Mouse (Mus musculus) ovary, postnatal 10 days (tissue): ENCODE data around the gene Crb2.

Source experiments
- DNase-seq: peaks from one replicate; pipeline ENCODE4 v3.0.0; 2022; ENCODE audit warnings: low spot score

Gene Crb2

DNA sequence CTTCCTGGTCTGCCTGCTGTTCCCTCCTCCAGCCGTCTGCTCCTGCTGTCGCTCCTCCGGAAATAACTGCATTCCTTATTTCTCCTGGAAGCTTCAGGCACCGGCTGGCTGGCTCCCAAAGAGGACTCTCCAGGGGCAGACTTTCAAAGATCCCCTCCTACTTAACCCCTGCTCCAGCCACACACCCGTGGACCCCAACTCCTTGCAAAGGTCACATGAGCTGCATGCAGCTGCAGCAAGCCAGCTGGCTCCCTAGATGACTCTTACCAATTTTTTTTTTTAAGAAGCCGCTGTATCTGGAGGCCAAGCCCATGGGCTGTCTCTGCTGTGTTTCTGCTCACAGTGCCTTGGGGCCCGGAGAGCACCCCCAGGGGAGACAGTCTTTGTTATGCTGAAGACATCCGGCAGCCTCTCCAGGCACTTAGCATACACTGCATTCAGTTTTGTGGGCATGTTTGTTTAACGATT lies 8.9 kb upstream of the Crb2 start:
- no peak for DNase-seq

DNA sequence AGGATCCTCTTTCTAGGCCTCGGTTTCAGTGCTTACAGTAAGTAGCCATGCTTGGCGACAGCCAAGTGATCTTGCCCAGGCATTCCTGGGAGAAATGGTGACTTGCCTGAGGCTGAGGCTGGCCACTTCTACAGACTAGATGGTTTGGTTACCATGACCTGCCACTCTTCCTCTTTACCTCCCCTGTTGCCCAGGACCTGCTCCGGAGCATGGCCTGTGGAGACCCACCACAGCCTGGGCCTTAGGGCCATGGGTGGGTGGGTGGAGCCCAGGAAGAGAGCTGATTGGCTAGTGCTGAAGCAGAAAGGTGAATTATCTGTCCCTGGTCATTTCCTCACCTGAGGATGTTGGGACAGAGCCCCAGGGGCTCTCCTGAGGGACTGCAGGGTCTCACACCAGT lies 8.3 kb upstream of the Crb2 start:
- DNase-seq = no peak

DNA sequence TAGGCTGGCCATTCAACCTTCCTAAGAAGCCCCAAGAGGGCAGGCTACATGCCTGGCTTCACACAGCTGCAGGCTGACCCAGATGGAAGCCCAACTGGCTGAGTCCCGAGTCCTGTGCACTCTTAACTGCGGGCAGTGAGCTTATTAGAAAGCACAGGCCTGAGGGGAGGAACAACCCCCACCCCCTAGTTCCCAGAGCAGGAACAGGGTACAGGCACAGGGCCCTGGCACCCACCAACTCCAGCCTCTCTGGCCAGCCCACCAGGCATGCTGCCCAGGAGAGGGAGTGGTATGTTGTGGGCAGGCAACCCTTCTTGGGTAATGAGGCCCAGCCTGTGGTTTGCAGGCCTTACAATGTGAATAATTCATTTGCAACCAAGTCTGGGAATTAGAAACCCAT lies 7.1 kb upstream of the Crb2 start:
- DNase-seq = no peak

DNA sequence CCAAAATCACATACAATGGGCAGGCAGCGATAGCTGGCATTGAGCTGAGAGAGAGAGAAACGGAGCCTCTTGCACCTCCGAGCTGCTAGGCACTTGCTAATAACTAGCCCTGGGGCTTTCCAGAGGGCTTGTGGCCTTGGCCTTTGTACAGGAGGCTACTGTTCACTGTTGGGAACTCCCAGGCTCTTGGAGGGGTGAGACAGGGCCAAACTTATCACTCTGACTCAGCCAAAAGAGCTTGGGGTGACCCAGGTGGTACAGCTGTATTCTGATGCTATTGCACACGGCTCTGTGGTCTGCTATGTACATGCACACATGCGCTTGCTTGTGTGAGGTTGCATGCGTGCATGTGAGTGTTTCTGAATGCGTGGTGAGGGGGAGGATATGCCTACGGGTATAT lies 6.3 kb upstream of the Crb2 start:
- DNase-seq = no peak

DNA sequence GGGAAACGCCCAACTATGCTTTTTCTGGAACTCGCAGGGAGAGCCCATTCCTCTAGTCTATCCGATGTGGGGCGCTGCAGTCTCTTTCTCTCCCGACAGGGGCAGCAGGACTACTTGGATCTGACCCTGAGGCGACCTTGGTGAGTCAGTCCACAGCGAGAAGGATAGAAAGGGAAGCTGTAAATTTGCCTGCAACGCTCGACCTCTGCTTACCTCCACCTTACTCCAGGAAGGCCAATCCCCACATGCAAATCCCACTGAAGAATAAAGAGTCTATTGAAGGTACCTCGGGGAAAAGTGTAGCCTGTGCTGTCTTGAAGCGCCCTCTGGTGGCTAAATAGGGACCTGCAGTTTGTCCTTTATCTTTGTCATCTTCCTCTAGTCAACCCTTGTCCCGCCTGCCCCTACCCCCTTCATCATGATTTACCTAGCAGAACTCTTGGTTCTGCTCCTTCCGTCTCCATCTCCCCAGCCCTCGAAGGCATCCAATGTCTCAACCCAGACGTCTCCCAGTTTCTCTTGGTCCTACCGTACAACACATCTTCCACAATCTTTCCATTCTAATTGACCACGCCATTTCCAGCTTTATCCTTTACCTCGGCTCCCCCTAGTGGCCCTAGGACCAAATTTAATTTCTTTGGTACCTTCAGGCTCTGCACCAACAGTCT lies 4.3 kb upstream of the Crb2 start:
- peak; percentile 77 for DNase-seq

DNA sequence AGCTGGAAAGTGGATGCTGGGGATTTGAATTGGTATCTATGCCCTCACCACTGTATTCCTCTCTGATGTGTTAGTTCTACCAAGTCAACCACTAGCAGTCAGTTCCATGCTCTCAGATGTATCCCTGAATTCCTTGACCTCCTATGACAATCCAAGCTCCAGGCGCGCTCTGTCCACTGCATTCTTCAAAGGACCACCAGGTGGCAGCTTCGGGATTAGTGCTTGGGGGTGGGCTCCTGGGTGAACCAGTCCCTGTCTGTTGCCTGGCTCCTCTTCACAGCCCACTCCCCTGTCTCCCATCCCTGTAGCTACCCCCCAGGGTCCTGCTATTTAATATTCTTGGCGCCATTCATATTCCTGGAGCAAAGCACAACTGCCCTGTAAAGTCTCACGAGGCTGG lies 1.5 kb upstream of the Crb2 start:
- no peak for DNase-seq

DNA sequence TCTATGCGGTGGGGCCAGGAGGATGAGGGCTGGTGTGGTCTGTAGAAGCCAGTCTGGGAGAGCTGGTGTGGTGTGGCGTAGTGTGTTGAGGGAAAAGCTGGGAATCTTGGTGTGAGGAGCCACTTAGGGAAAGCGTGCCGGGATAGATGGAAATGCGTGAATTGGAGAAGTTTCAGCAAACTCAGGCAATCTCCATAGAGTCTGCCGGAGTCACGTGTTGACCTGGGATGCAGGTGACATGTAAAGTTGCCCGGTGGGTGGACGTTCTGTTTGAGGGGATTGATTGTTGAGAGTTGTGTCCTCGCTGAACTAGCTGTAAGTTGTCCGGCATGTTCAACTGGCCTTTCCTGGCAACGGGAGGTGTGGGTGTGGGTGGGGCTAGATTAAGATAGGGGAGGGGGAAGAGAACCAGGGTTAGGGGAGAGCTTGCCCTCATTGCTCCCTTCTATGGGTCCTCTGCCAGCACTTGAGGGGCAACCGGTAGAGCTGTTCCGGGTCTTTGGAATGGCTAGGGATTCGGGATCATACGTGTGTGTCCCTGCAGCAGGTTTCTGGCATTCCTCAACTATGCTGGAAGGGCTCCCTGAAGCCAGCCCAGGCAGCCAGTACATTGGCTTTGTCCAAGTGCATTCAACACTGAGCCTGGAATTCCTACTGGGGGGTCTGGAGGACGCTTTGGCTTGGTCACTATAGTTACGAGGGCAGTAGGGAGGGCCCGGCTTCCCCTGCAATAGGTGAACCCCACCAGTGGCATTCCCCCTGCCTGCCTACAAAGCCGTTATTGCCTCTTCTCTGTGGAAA lies 762 bp downstream of the Crb2 start:
- no peak for DNase-seq

DNA sequence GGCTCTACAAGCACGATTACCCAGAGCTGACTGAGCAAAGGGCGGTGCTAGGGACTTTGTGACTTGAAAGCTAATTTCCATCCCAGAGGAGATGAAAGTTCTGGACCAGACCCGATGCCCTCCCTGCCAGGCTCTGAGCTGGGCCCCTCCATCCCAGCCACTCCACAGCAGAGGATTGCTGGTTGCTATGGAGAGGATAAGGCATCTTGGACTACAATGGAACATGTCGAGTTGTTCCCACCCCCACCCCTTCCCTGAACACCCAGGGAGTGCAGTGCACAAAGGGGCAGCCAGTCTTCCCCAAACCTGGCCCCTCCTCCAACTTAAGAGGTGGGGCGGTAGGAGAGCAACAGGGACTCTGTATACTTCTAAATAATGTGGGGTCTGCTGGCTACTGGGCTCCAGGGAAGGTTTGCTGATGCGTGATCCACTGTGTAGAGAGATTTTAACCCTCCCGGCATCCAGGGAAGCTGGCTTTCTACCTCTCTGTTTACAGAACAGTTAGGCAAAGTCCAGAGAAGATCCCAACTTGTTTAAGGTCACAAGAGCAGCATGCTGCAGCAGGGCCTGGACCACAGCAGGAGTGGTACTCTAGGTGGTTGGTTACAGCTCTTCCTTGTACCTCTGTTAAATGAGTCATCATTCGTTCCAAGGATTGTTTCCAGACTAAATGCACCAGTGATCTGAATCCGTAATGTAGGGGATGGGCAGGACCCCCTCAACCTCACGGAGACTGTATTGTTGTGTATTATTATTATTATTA lies 2.1 kb downstream of the Crb2 start:
- no peak for DNase-seq

DNA sequence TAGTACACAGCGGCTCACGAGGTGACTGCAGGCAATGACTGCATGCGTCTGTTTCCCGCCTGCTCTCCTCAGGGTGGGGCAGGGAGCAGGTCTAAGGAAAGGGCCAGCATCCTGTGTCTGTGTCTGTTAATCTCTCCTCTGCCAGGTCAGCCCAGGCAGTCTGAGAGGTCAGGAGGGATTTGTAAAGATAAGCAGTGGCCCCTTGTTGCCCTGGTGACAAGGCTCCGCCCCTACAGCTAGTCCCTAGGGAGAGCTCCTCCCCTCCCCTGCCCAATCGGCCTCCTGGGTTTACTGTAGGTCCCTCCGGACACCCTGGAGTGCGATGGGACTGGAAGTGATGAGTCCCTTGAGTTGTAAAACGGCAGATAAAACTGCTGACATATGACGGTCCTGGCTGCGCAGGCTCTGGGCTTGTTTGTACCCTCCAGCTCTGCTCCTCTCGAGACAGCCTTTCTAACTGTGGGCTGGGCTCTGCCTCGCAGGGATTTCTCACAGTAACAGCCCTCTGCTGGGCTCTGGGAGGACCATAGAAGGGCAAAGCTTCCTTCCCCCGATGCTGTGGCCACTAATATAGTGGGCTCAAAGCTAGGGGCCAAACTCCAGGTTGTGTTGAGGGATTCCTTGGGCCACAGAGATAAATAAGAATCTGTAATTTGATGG lies 4.4 kb downstream of the Crb2 start:
- DNase-seq = no peak

DNA sequence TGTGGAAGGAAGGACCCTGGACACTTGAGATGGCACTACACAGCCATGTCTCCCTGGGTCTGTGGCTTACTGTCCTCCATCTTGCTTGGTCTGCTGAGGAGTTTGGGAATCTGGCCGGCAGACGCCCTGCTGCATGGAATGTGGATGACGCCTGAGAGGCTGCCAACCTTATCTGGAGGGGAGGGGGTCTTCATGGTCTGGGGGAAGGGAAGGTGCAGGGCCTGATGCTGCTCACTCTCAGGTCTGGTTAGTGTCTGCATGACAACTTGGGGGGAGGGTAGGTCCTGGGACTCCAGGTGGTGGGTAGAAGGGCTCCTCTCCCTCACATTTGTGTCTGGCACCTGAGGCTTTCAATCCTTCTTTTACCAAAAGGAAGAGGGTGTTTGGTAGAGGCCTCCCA lies 5.4 kb downstream of the Crb2 start:
- DNase-seq = no peak

DNA sequence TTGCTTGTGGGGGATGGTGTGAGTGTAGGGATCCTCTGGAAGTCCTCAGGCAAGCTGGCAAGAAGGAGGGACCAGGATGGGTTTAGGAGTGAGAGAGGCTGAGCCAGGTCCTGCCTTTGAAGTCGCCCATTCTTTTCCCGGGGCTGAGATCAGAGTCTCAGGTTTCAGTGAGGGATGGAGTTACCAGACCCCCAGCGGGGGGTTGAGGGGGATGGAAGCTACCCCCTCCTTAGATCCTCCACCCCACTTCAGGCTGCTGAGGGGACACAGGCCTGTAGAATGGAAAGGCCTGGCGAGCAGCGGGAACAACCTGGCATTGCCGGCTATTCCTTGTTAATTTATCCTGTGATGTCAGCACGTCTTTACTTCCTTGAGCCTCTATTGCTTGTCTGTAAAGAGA lies 6.0 kb downstream of the Crb2 start:
- no peak for DNase-seq

DNA sequence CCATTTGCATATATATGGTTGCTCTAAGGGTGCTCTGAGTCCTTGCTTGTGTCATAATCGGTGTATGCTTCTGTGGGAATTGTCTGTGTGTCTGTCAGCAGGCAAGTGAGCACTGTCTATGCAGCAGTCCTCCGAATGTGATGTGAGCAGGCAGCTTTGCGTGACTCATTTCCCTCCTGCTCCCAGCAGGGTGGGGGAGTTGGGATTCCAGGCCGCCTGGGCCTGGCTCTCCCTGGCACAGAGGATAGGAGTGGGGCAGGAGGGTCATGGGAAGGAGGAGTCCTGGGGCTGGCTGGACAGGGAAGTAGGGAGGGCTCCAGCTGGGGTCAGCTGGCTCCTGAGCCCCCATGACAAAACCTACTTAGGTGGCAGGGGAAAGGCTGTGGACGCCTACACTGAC lies 8.4 kb downstream of the Crb2 start:
- DNase-seq = no peak

DNA sequence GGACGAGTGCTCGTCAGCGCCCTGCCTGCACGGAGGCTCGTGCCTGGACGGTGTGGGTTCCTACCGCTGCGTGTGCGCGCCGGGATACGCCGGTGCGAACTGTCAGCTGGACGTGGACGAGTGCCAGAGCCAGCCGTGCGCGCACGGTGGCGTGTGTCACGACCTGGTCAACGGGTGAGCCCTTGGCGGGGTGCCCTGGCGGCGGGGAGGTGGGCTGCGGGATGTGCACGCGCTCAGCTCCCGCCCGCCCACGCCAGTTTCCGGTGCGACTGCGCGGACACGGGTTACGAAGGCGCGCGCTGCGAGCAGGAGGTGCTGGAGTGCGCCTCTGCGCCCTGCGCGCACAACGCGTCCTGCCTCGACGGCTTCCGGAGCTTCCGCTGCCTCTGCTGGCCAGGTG lies 10.4 kb downstream of the Crb2 start:
- DNase-seq = no peak

DNA sequence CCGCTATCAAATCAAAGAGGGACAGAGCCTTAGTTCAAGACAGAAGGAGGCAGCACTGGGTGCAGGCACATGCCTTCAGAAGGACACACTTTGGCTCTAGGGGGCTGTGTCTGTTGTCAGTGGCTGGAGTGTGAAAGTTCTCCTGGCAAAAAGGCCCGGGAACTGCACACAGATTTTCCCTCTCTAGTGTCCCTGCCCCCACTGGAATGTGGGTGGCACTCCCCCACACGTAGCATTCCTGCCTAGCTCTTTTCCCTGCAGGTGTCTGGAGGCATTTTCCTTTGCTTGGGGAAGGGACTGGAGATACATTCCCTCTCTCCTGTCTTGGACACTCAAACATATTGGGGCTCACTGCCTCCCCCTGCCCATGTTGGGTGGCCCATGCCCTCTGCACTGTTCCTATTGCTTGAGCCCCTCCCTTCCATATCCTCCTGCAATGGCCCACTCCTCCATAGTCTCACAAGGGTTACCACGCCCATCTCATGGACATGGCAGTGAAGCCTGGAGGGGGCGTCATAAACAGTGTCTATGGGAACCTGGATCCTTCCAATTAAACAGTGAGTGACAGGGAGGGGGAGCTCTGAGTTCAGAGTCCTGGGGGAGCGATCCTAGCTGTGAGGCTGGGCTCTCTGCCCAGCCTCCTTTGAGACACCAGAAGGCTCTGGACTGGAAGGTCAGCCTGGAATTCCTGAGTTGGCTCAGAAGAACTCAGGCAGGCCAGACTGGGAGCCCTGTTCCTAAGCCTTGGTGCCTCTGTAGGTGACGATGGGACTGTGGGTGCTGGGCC lies 12.3 kb downstream of the Crb2 start:
- no peak for DNase-seq

DNA sequence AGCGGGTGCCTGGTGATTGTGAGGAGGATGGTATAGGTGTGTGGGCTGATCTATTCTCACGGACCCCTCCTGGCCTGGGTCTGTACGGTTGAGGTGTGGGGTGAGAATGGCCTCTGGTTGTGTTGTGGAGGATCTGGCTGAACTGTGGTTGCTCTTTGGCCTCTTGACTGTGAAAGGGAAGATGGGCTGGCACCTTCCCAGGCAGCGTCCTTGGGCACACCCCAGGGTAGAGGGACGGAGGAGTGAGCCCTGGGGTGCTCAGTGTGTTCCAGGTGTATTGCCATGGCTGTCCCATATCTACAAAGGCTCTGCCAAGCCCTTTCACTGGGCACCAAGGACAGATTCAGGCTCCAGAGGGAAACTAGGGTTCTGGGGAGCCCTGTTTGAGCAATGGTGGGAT lies 13.0 kb downstream of the Crb2 start:
- DNase-seq = no peak

DNA sequence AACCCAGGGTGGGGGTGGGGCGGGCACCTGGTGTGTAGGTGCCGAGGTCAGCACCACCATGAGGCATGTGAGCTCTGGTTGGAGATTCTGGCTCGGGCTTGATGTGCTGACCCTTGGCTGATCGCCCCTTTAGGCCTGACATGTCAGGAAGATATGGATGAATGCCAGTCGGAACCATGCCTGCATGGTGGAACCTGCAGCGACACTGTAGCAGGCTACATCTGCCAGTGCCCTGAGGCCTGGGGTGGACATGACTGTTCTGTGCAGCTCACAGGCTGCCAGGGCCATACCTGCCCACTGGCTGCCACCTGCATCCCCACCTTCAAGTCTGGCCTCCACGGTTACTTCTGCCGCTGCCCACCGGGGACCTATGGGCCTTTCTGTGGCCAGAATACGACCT lies 13.9 kb downstream of the Crb2 start:
- DNase-seq = no peak

DNA sequence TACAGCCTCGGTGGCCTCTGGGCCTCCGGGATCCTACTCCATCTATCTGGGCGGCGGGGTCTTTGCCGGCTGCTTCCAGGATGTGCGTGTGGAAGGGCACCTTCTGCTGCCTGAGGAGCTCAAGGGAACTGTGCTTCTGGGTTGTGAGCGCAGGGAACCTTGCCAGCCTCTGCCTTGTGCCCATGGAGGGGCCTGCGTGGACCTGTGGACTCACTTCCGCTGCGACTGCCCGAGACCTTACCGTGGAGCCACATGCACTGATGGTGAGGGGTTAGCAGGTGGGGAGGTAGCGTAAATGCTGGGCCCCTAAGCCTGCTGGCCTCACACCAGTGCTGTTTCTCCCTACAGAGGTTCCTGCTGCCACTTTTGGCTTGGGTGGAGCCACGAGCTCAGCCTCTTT lies 14.7 kb downstream of the Crb2 start:
- DNase-seq = no peak

DNA sequence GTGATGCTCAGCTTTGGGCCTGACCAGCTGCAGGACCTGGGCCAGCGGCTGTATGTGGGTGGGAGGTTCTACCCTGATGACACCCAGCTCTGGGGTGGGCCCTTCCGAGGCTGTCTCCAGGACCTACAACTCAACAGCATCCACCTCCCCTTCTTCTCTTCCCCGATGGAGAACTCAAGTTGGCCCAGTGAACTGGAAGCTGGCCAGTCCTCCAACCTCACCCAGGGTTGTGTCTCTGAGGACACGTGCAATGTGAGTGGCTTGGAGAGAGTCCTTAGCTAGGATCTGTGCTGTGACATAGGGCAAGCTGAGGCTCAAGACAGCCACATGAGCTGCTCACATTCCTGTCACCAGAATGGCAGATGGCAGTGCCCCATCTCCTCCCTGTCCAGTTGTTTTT lies 15.3 kb downstream of the Crb2 start:
- DNase-seq = no peak

DNA sequence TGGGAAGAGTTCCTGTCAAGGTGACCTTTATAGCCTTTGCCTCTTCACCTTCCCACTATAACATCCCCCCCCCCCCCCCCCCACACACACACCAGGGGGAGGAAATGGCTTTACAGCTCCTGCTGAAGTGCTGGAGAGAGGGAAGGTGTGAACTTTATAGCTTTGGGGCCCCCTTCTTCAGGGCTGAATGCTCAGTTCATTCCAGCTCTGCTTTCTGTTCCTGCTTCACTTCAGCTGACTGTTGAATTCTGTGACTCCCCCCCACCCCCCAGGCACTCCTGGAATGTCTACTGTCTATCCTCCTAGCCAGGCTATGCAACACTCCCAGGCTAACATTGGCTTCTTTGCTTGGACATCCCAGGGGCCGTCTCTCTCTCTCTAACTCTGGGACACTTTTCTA lies 20.0 kb downstream of the Crb2 start:
- no peak for DNase-seq

DNA sequence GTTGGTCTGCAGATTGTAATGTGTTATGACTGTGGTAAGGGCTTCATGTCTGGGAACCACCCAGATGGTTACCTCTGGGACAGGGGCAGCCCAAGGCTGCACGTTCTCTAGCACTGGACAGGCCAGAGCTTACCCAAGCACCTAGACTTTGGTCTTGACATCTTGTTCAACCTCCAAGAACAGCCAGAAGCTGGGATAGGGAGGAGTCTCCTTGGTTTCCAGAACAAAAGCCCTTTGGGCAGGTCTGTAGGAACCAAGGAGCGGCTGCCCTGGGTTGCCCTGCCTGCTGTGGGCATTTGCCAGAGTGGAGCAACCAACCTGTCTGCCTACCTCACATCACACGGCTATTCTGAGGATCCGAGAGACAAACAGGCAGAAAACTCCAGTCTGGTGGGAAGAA lies 21.0 kb downstream of the Crb2 start:
- no peak for DNase-seq

DNA sequence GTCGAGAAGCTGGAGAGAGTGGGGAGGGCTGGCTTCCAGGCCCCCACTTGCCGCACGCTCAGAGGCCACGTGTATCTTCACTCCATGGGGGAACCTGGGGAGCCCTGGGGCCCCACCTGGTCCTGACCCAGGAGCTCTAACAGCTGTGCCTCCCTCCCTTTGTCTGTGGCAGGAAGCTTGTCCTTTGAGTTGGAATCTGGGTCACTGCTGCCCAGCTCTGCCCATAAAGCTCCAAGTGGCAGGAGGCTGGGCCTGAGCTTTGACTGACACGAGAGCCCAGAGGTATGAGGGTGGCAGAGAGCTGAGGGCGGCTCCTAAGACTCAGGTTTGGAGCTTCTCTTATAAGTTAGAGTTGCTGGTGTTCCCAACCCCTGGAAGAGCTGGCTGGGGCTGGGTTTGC lies 23.1 kb downstream of the Crb2 start:
- no peak for DNase-seq

DNA sequence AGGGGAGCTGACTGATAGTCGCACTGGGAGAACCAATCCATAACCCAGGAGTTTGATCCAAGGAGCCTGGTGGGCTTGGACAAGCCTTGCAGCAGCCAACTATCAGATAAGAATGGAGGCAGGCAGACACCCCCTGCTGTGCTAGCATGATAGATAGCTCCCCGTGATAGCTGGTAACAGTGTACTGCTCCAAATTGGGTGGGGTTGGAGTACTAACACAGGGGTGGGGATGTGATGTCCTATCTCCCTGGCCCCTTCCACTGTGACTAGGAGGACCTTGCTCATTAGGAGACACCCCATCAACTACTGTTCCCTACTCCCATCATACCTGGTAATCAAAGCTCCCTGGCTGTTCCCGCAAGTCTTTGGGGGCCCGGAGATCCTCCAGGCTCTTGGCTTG lies 25.6 kb downstream of the Crb2 start:
- DNase-seq = no peak
